Mouse (Mus musculus) myocyte (in vitro differentiated cells): ENCODE data around the gene Gpr143. TPM values are rescaled to one million over a fixed set of nuclear protein-coding genes. Genes with fewer than 3 reads are reported as not detected.
A peak's percentile ranks its signal among the peaks of the same experiment; 100 is the strongest.
"Not testable (repeated sequence)": the region's sequence is repeated elsewhere in the genome, so short reads cannot be mapped to it uniquely, and the experiment has no call there.

ENCODE experiments used
- H3K27me3 ChIP-seq: one replicate; pipeline ENCODE4 v1.6.1; 2011; ENCODE audit not compliant: control insufficient read depth, insufficient read depth, insufficient read length
- H3K36me3 ChIP-seq: one replicate; pipeline ENCODE4 v1.6.1; 2011; ENCODE audit not compliant: control insufficient read depth, insufficient read depth
- H3K4me2 ChIP-seq: one replicate; pipeline ENCODE4 v1.6.1; 2011; ENCODE audit warnings: low read depth, control low read depth
- H3K4me3 ChIP-seq: one replicate; pipeline ENCODE4 v1.5.1; 2011; ENCODE audit warnings: mild to moderate bottlenecking, control low read depth, moderate library complexity
- H3K79me2 ChIP-seq: one replicate; pipeline ENCODE4 v1.6.1; 2011; ENCODE audit not compliant: control insufficient read depth, insufficient read depth
- H3ac ChIP-seq: one replicate; pipeline ENCODE4 v1.6.1; 2011; ENCODE audit not compliant: control insufficient read depth, insufficient read length
- CEBPB ChIP-seq: IDR thresholded peaks from 2 replicates; pipeline ENCODE4 v1.6.1; 2011; ENCODE audit warnings: mild to moderate bottlenecking, moderate library complexity; ENCODE audit not compliant: poor library complexity, insufficient read depth, severe bottlenecking
- E2F4 ChIP-seq: IDR thresholded peaks from one replicate; pipeline ENCODE4 v1.6.1; 2011; ENCODE audit warnings: mild to moderate bottlenecking, control low read depth, moderate library complexity; ENCODE audit not compliant: insufficient read depth
- MAX ChIP-seq: IDR thresholded peaks from one replicate; pipeline ENCODE4 v1.6.1; 2011; ENCODE audit warnings: low read depth, mild to moderate bottlenecking, control low read depth
- MYOD1 ChIP-seq, 3 experiments: IDR thresholded peaks; one replicate each; pipeline ENCODE4 v1.6.1; 2011; ENCODE audit warnings: control low read depth in 2 of 3, low read depth in 2 of 3, mild to moderate bottlenecking in 2 of 3, moderate library complexity in 1 of 3; ENCODE audit not compliant: insufficient read length in 2 of 3, control insufficient read depth in 1 of 3
- MYOG ChIP-seq, 3 experiments: IDR thresholded peaks; one replicate each; pipeline ENCODE4 v1.6.1; 2011; ENCODE audit warnings: control low read depth in 2 of 3, low read depth in 2 of 3, mild to moderate bottlenecking in 2 of 3; ENCODE audit not compliant: insufficient read length in 2 of 3, control insufficient read depth in 1 of 3, insufficient read depth in 1 of 3
- POLR2A ChIP-seq: IDR thresholded peaks from one replicate; pipeline ENCODE4 v1.6.1; 2011; ENCODE audit warnings: low read depth, mild to moderate bottlenecking, control low read depth, moderate library complexity; ENCODE audit not compliant: insufficient read length
- POLR2AphosphoS2 ChIP-seq: IDR thresholded peaks from one replicate; pipeline ENCODE4 v1.6.1; 2011; ENCODE audit warnings: low read depth, control low read depth; ENCODE audit not compliant: insufficient read length
- REST ChIP-seq: IDR thresholded peaks from one replicate; pipeline ENCODE4 v1.6.1; 2011; ENCODE audit warnings: mild to moderate bottlenecking, control low read depth, moderate library complexity; ENCODE audit not compliant: insufficient read depth, insufficient read length
- SRF ChIP-seq: IDR thresholded peaks from one replicate; pipeline ENCODE4 v1.6.1; 2011; ENCODE audit warnings: low read depth; ENCODE audit not compliant: control insufficient read depth, insufficient read length
- TCF12 ChIP-seq: IDR thresholded peaks from one replicate; pipeline ENCODE4 v1.6.1; 2011; ENCODE audit warnings: mild to moderate bottlenecking, control low read depth; ENCODE audit not compliant: poor library complexity, insufficient read depth, severe bottlenecking
- TCF3 ChIP-seq: IDR thresholded peaks from one replicate; pipeline ENCODE4 v1.6.1; 2011; ENCODE audit warnings: low read depth, control low read depth; ENCODE audit not compliant: insufficient read length
- USF1 ChIP-seq: IDR thresholded peaks from one replicate; pipeline ENCODE4 v1.6.1; 2011; ENCODE audit warnings: low read depth, mild to moderate bottlenecking, control low read depth, moderate library complexity
- polyA plus RNA-seq: library from polyadenylated mRNA; unstranded; fragments of >200 nt; fragmentation: generic; extraction: Trizol; gene quantifications from one replicate; pipeline ENCODE4 v1.2.1, GENCODE M21; 2012; ENCODE audit warnings: missing spikeins

Gpr143 gene
- polyA plus RNA-seq, 1 experiment, result 0.07 TPM

- no peak overlapping the region for H3K4me3 ChIP-seq
Observed at GRCm38 (mm10) chrX:152788611-152789010, 6.9 kb downstream of the Gpr143 start.

GRCm38 (mm10) chrX:152805317-152805716 is 23.6 kb downstream of the Gpr143 start:
- Histone ChIP-seq H3ac (no peak overlapping the region), H3K79me2 (no peaks in the 10 kb centered on the region), H3K4me3 (no peak overlapping the region), H3K36me3 (no peaks in the 10 kb centered on the region), H3K4me2 (no peak overlapping the region), H3K27me3 (no peaks in the 10 kb centered on the region)
- TF ChIP-seq POLR2A (no peak), MAX (no peak), CEBPB (no peak), MYOD1 (IDR thresholded peaks at IDR 0.05; ENCODE audit: control insufficient read depth in 1 of 3, insufficient read length in 2 of 3, low read depth in 2 of 3) (no peak), E2F4 (no peak), MYOG (IDR thresholded peaks at IDR 0.05; ENCODE audit: control insufficient read depth in 1 of 3, insufficient read depth in 1 of 3, insufficient read length in 2 of 3, low read depth in 2 of 3) (no peak), SRF (no peak), TCF3 (no peak), REST (no peak), TCF12 (no peak), USF1 (no peak), POLR2AphosphoS2 (no peak)

More at GRCm38 (mm10) chrX:152788611-152789010, 6.9 kb downstream of the Gpr143 start:
- Histone ChIP-seq H3K27me3 (no peaks in the 10 kb centered on the region), H3K36me3 (no peaks in the 10 kb centered on the region), H3K4me2 (no peak overlapping the region), H3K79me2 (no peaks in the 10 kb centered on the region), H3ac (no peak overlapping the region)
- TF ChIP-seq E2F4, result no peak
- no peak for TF ChIP-seq TCF3
- no peak for TF ChIP-seq MAX
- TF ChIP-seq MYOG (IDR thresholded peaks at IDR 0.05; ENCODE audit: control insufficient read depth in 1 of 3, insufficient read depth in 1 of 3, insufficient read length in 2 of 3, low read depth in 2 of 3), result no peak
- no peak for TF ChIP-seq POLR2A
- no peak for TF ChIP-seq SRF
- TF ChIP-seq POLR2AphosphoS2, result no peak
- TF ChIP-seq CEBPB, result no peak
- no peak for TF ChIP-seq REST
- TF ChIP-seq USF1, result no peak
- no peak for TF ChIP-seq MYOD1 (IDR thresholded peaks at IDR 0.05; ENCODE audit: control insufficient read depth in 1 of 3, insufficient read length in 2 of 3, low read depth in 2 of 3)
- no peak for TF ChIP-seq TCF12

GRCm38 (mm10) chrX:152813339-152813738 is 31.6 kb downstream of the Gpr143 start:
- peak in 1 of 3 experiments; percentile 50 for TF ChIP-seq MYOD1 (IDR thresholded peaks at IDR 0.05; ENCODE audit: control insufficient read depth in 1 of 3, insufficient read length in 2 of 3, low read depth in 2 of 3)
- TF ChIP-seq POLR2AphosphoS2, result no peak
- peak in 1 of 3 experiments; percentile 64 for TF ChIP-seq MYOG (IDR thresholded peaks at IDR 0.05; ENCODE audit: control insufficient read depth in 1 of 3, insufficient read depth in 1 of 3, insufficient read length in 2 of 3, low read depth in 2 of 3)
- Histone ChIP-seq H3K4me2 (no peak overlapping the region), H3ac (no peak overlapping the region), H3K36me3 (no peaks in the 10 kb centered on the region), H3K27me3 (no peaks in the 10 kb centered on the region), H3K79me2 (no peaks in the 10 kb centered on the region), H3K4me3 (no peak overlapping the region)

DNA sequence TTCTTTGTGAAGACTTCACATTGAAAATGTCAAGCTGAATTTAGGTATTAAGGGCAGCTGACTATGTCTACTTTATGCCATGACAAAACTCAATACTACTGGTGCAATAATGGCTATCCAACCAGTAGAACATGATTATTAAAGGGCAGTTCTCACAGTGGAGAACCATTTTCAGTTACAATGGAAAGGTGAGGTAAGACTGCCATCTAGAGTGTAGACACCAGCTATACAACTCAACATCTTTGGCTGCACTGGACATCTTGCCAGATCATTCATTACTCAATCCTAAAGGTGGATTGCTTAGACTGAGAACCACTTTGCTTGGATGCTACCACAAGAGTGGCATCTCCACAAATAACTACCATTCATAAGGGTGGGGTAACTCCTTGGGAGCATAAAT is 37.3 kb downstream of the Gpr143 start:
- H3K36me3 ChIP-seq, result no peaks in the 10 kb centered on the region
- no peaks in the 10 kb centered on the region for H3K27me3 ChIP-seq
- no peak for TF ChIP-seq MAX
- no peak for TF ChIP-seq TCF3
- no peak for TF ChIP-seq POLR2A
- TF ChIP-seq TCF12, result no peak
- no peak for TF ChIP-seq CEBPB
- TF ChIP-seq MYOG (IDR thresholded peaks at IDR 0.05; ENCODE audit: control insufficient read depth in 1 of 3, insufficient read depth in 1 of 3, insufficient read length in 2 of 3, low read depth in 2 of 3), result no peak
- no peak for TF ChIP-seq USF1
- no peak for TF ChIP-seq POLR2AphosphoS2
- no peak for TF ChIP-seq MYOD1 (IDR thresholded peaks at IDR 0.05; ENCODE audit: control insufficient read depth in 1 of 3, insufficient read length in 2 of 3, low read depth in 2 of 3)
- TF ChIP-seq E2F4, result no peak
- TF ChIP-seq REST, result no peak
- no peak overlapping the region for H3K4me2 ChIP-seq
- H3K4me3 ChIP-seq, result no peak overlapping the region
- no peaks in the 10 kb centered on the region for H3K79me2 ChIP-seq
- H3ac ChIP-seq, result no peak overlapping the region

DNA sequence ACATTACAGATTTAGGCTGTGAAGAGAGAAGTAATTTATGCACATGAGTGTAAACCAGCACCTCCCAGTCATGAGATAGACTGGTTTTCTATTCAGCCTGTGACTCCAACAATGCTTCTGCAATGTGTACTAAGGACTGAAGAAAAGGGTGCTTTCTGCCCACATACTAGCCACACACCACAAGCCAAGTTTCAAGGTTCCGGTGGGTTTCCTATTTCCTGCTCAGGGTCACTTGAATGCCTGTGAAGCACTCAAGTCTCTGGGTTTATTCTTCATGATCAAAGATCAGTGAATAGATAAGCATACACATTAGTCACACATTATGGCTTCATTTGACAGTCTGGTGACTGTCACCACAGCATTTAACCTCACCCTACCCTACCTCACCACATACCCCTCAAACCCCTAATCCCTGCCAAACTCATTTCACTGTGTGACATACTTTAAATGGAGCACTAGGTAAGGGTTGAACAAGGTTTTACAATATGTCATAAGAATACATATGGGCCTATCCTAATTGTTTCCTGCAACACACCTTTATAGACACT is 49.4 kb downstream of the Gpr143 start:
- not testable (repeated sequence) for H3ac ChIP-seq, H3K36me3 ChIP-seq, H3K4me2 ChIP-seq, H3K79me2 ChIP-seq, H3K4me3 ChIP-seq, H3K27me3 ChIP-seq

GRCm38 (mm10) chrX:152834940-152835339 is 53.2 kb downstream of the Gpr143 start:
- H3ac ChIP-seq, H3K4me2 ChIP-seq, H3K4me3 ChIP-seq, H3K79me2 ChIP-seq, H3K36me3 ChIP-seq, H3K27me3 ChIP-seq: not testable (repeated sequence)
